Mouse (Mus musculus) testis, adult 2 months (tissue): ENCODE measurements around the gene Dppa2.

Experiments used
- CTCF ChIP-seq: fragments of 200-500 bp; IDR thresholded peaks from 2 replicates; pipeline ENCODE4 v1.5.1; 2012; ENCODE audit warnings: low read depth, mild to moderate bottlenecking, inconsistent platforms, low read length, moderate library complexity; ENCODE audit not compliant: control insufficient read depth, insufficient read depth, insufficient replicate concordance
- POLR2A ChIP-seq: fragments of 200-500 bp; IDR thresholded peaks from 2 replicates; pipeline ENCODE4 v1.6.1; 2012; ENCODE audit warnings: low read depth, mild to moderate bottlenecking, inconsistent platforms, low read length, moderate library complexity; ENCODE audit not compliant: control insufficient read depth

GRCm38 (mm10) chr16:48360887-48361286, 57.2 kb downstream of the Dppa2 start:
- TF ChIP-seq CTCF (no peak), POLR2A (no peak)
